Mouse (Mus musculus) spleen, adult 2 months (tissue): ENCODE measurements around the gene Itpr1. TPM values are rescaled to one million over a fixed set of nuclear protein-coding genes. Genes with fewer than 3 reads are reported as not detected.

ENCODE experiments used
- DNase-seq, 2 experiments: peaks; one replicate each; pipeline versions ENCODE4 v3.0.0 to v3.0.0-alpha.2; 2012 to 2021; ENCODE audit warnings: low spot score in 2 of 2, low read depth in 1 of 2
- H3K27ac ChIP-seq: fragments of 200-500 bp; 2 replicates; pipeline ENCODE4 v1.5.1; 2012; ENCODE audit warnings: low read length, inconsistent platforms; ENCODE audit not compliant: insufficient read depth
- H3K27me3 ChIP-seq: fragments of 200-500 bp; 2 replicates; pipeline ENCODE4 v1.6.1; 2012; ENCODE audit warnings: mild to moderate bottlenecking, moderate library complexity, low read length, inconsistent platforms; ENCODE audit not compliant: control insufficient read depth, insufficient read depth
- H3K36me3 ChIP-seq: fragments of 200-500 bp; 2 replicates; pipeline ENCODE4 v1.6.1; 2012; ENCODE audit warnings: mild to moderate bottlenecking, low read length, inconsistent platforms; ENCODE audit not compliant: control insufficient read depth, insufficient read depth
- H3K4me1 ChIP-seq: fragments of 200-500 bp; 2 replicates; pipeline ENCODE4 v1.6.1; 2011; ENCODE audit warnings: inconsistent platforms; ENCODE audit not compliant: control insufficient read depth, insufficient read depth, insufficient read length
- H3K4me3 ChIP-seq: fragments of 200-500 bp; 2 replicates; pipeline ENCODE4 v1.5.1; 2011; ENCODE audit warnings: mild to moderate bottlenecking, inconsistent platforms; ENCODE audit not compliant: insufficient read depth, insufficient read length; ENCODE audit errors: extremely low read depth
- CTCF ChIP-seq: fragments of 200-500 bp; IDR thresholded peaks from 2 replicates; pipeline ENCODE4 v1.5.1; 2011; ENCODE audit warnings: mild to moderate bottlenecking, inconsistent platforms; ENCODE audit not compliant: insufficient read depth, insufficient read length, insufficient replicate concordance; ENCODE audit errors: extremely low read depth
- POLR2A ChIP-seq: fragments of 200-500 bp; IDR thresholded peaks from 2 replicates; pipeline ENCODE4 v1.6.1; 2011; ENCODE audit warnings: low read depth, low read length, inconsistent platforms
- WGBS: fragments of 180-500 bp; shearing (Covaris S2); methylation state at CpG from one replicate; pipeline ENCODE4 v1.1.7; 2018; 5-methylcytosine and 5-hydroxymethylcytosine counted together
- polyA plus RNA-seq: library from polyadenylated mRNA; depleted of rRNA; stranded (reverse); fragments of >200 nt; gene quantifications from 2 replicates; pipeline ENCODE4 v1.2.3, GENCODE M21; 2012

Itpr1 gene
- polyA plus RNA-seq, 1 experiment = 17.9 TPM

- 53% methylated on average over 11 of the region's 11 CpGs for WGBS
- DNase-seq = peak in 1 of 2 experiments; percentile 4
- Histone ChIP-seq H3K36me3 (no peaks in the 10 kb centered on the region), H3K27ac (peak overlapping the region; percentile 53), H3K4me1 (peaks cover 25% of the 10 kb centered on the region), H3K4me3 (peak overlapping the region; percentile 43; the same call in 1 of the 2 replicates), H3K27me3 (no peaks in the 10 kb centered on the region)
- TF ChIP-seq POLR2A (no peak), CTCF (no peak)
These were observed 357.6 kb downstream of the Itpr1 start for GRCm38 (mm10) chr6:108570351-108571041.

DNA sequence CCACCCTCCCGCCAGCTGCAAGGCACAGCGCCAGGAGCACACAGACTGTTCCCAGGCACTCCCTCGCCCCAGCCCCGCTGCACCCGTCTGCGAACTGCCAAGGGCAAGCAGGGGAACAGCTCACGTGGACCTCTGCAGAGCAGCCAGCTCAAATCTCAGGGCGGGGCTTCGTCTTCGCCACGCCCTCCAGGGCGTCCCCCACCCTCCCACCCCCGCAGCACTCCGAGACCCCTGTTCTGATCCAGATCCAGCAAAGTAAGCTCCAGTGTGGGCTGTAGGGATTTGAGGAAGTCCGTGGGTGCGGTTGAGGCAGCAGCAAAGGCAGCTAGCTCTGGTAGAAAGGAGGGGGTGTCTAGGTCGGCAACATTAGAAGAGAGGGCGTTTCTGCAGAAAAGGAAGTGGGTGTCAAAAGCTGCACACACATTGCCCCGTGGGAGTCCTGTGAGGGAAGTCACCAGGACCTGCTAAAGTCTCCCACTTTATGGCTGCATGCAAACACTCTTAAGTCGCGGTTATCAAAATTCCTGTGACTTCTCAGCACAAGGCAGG, 358.2 kb downstream of the Itpr1 start:
- Histone ChIP-seq H3K36me3 (no peaks in the 10 kb centered on the region), H3K27ac (peak overlapping the region; percentile 81), H3K4me1 (peaks cover 25% of the 10 kb centered on the region), H3K4me3 (peak overlapping the region; percentile 82), H3K27me3 (no peaks in the 10 kb centered on the region)
- DNase-seq = peak; percentile 65 to 66
- WGBS = under 1% methylated on average over 21 of the region's 21 CpGs
- TF ChIP-seq CTCF = no peak
- TF ChIP-seq POLR2A = no peak

GRCm38 (mm10) chr6:108572646-108573045, 359.8 kb downstream of the Itpr1 start:
- no peaks in the 10 kb centered on the region for H3K36me3 ChIP-seq
- no peak for DNase-seq
- H3K27me3 ChIP-seq = no peaks in the 10 kb centered on the region
- TF ChIP-seq CTCF (no peak), POLR2A (no peak)
- H3K27ac ChIP-seq = no peak overlapping the region
- 57% methylated on average over 7 of the region's 7 CpGs for WGBS
- no peak overlapping the region for H3K4me3 ChIP-seq
- H3K4me1 ChIP-seq = peaks cover 19% of the 10 kb centered on the region

GRCm38 (mm10) chr6:108577056-108577455, 364.2 kb downstream of the Itpr1 start:
- no peak for TF ChIP-seq CTCF
- TF ChIP-seq POLR2A = no peak

GRCm38 (mm10) chr6:108588426-108588825, 375.5 kb downstream of the Itpr1 start:
- DNase-seq = no peak
- TF ChIP-seq CTCF = no peak
- no peak for TF ChIP-seq POLR2A
- H3K36me3 ChIP-seq = no peaks in the 10 kb centered on the region
- no peaks in the 10 kb centered on the region for H3K27me3 ChIP-seq
- no peaks in the 10 kb centered on the region for H3K4me1 ChIP-seq
- 82% methylated on average over 3 of the region's 3 CpGs for WGBS
- no peak overlapping the region for H3K27ac ChIP-seq
- H3K4me3 ChIP-seq = no peak overlapping the region

More at GRCm38 (mm10) chr6:108577056-108577455, 364.2 kb downstream of the Itpr1 start:
- Histone ChIP-seq H3K4me3 (no peak overlapping the region), H3K27me3 (no peaks in the 10 kb centered on the region), H3K4me1 (peaks cover 6% of the 10 kb centered on the region), H3K36me3 (no peaks in the 10 kb centered on the region), H3K27ac (no peak overlapping the region)
- WGBS = 90% methylated on average over 6 of the region's 6 CpGs
- DNase-seq = no peak

DNA sequence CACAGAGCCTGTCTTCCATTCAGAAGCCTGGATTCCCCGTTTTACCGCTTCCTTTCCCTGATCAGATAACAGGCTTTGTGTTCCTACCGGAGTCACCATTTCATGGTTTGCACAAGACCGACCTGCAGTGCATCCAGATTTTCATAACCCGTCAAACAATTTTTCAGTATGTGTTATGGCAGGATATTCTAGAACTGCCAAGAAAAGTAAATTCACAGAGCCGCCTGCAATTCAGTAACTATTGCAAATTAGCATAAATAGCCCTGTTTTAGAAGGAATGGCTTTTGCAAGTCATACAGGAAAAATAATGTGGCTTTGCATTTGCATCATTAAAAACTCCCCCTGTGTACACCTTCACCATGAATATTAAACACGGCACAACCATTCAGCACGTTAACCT, 379.3 kb downstream of the Itpr1 start:
- no peak for TF ChIP-seq CTCF
- TF ChIP-seq POLR2A = no peak
- no peak overlapping the region for H3K27ac ChIP-seq
- no peak overlapping the region for H3K4me3 ChIP-seq
- 87% methylated on average over 8 of the region's 8 CpGs for WGBS
- no peaks in the 10 kb centered on the region for H3K36me3 ChIP-seq
- no peaks in the 10 kb centered on the region for H3K27me3 ChIP-seq
- H3K4me1 ChIP-seq = no peaks in the 10 kb centered on the region
- DNase-seq = no peak

DNA sequence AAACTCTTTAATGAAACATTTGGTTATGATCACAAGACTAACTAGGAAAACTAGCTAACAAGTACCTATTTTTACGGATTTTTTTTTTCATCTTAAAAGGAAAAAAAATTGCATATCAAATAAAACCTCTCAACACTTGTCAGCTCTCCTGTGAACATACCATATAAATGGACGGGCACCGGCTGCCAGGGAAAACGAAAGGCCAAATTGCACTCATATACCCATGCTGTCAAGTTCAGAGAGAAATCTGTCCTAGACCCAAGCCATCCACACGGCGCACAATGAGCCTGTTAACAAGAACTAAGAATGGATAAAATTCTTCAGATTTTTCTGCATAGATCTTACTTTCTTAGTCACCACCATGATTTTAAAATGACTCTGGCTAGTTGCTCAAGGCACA, 379.7 kb downstream of the Itpr1 start:
- TF ChIP-seq CTCF (no peak), POLR2A (no peak)
- H3K4me3 ChIP-seq = no peak overlapping the region
- no peaks in the 10 kb centered on the region for H3K27me3 ChIP-seq
- H3K4me1 ChIP-seq = no peaks in the 10 kb centered on the region
- H3K36me3 ChIP-seq = no peaks in the 10 kb centered on the region
- WGBS = 91% methylated on average over 6 of the region's 6 CpGs
- H3K27ac ChIP-seq = no peak overlapping the region
- no peak for DNase-seq
